Mouse (Mus musculus) CH12.LX (cell line): ENCODE data around the gene Lmna.

Experiments used
- CHD1 ChIP-seq: IDR thresholded peaks from 2 replicates; pipeline ENCODE4 v1.6.1; 2012; ENCODE audit warnings: low read depth, low read length, improper control_type of control experiment, inconsistent platforms
- CTCF ChIP-seq, 2 experiments: IDR thresholded peaks in 1 of 2; conservative IDR thresholded peaks in 1 of 2; 2 replicates each; pipeline ENCODE4 v1.5.1; 2011 to 2012; ENCODE audit warnings: low read depth in 2 of 2, low read length in 2 of 2, improper control_type of control experiment in 1 of 2, inconsistent platforms in 1 of 2, mild to moderate bottlenecking in 1 of 2, moderate library complexity in 1 of 2
- MAZ ChIP-seq: IDR thresholded peaks from 2 replicates; pipeline ENCODE4 v1.6.1; 2012; ENCODE audit warnings: low read depth, mild to moderate bottlenecking, inconsistent platforms, low read length, improper control_type of control experiment, moderate library complexity
- POLR2A ChIP-seq: IDR thresholded peaks from 2 replicates; pipeline ENCODE4 v1.6.1; 2011; ENCODE audit warnings: low read depth, mild to moderate bottlenecking, improper control_type of control experiment, low read length
- UBTF ChIP-seq: IDR thresholded peaks from 2 replicates; pipeline ENCODE4 v1.6.1; 2012; ENCODE audit warnings: low read depth, mild to moderate bottlenecking, inconsistent platforms, low read length, improper control_type of control experiment, moderate library complexity
- ZNF384 ChIP-seq: IDR thresholded peaks from 2 replicates; pipeline ENCODE4 v1.6.1; 2012; ENCODE audit warnings: low read depth, low read length, improper control_type of control experiment, inconsistent platforms

DNA sequence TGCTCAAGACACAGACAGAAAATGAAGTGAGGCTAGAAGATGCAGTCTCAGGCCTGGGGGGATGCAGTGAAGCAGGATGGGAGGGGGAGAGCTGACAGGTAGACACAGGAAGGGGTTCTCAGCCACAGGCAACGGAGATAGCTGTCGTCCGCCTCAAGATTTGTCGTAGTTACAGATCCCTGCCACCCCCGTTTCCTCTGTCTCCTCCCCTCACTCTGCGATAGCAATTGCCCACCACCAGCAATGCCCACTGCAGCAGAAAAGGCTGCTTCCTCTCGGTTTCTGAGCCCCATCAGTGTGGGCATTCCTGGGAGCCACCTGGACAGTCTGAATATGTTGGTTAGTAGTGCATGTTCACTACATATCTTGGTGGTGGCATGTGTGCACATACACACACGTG, 56.4 kb downstream of the Lmna start:
- TF ChIP-seq CTCF (conservative IDR thresholded peaks at IDR 0.05 in 1 of 2, IDR thresholded peaks at IDR 0.05 in 1 of 2; ENCODE audit: low read depth in 2 of 2, low read length in 2 of 2) (no peak), POLR2A (no peak), ZNF384 (no peak), UBTF (no peak), CHD1 (no peak), MAZ (no peak)
